Mouse (Mus musculus) embryonic facial prominence, embryonic 14.5 days (tissue): Measurements from ENCODE around the gene Abhd16b. TPM values are rescaled to one million over a fixed set of nuclear protein-coding genes. Genes with fewer than 3 reads are reported as not detected.
A peak's percentile ranks its signal among the peaks of the same experiment; 100 is the strongest.

ENCODE experiments used
- ATAC-seq: fragments of 200-750 bp; cut with Nextera tagmentation; 2 replicates; pipeline ENCODE4 v1.8.0; 2017; ENCODE audit warnings: low read depth, moderate number of reproducible peaks, moderate TSS enrichment
- DNase-seq: peaks from one replicate; pipeline ENCODE4 v3.0.0-alpha.2; 2015; ENCODE audit warnings: low spot score
- H3K27ac ChIP-seq: fragments of 300-500 bp; sonication (generic); replicated peaks from 2 replicates; pipeline ENCODE4 v1.5.1; 2014; ENCODE audit warnings: low read depth, mild to moderate bottlenecking, low read length, moderate library complexity
- H3K27me3 ChIP-seq: fragments of 300-500 bp; sonication (generic); replicated peaks from 2 replicates; pipeline ENCODE4 v1.6.1; 2014; ENCODE audit warnings: low read length; ENCODE audit not compliant: control insufficient read depth, insufficient read depth
- H3K36me3 ChIP-seq: fragments of 300-500 bp; sonication (generic); 2 replicates; pipeline ENCODE4 v1.6.1; 2014; ENCODE audit warnings: low read length, mixed read lengths; ENCODE audit not compliant: control insufficient read depth, insufficient read depth
- H3K4me1 ChIP-seq: fragments of 300-500 bp; sonication (generic); 2 replicates; pipeline ENCODE4 v1.6.1; 2014; ENCODE audit warnings: antibody characterized with exemption, low read length; ENCODE audit not compliant: control insufficient read depth, insufficient read depth
- H3K4me2 ChIP-seq: fragments of 300-500 bp; sonication (generic); 2 replicates; pipeline ENCODE4 v1.6.1; 2014; ENCODE audit warnings: low read depth, mild to moderate bottlenecking, low read length, moderate library complexity, mixed read lengths
- H3K4me3 ChIP-seq: fragments of 300-500 bp; sonication (generic); 2 replicates; pipeline ENCODE4 v1.5.1; 2014; ENCODE audit warnings: low read depth, mild to moderate bottlenecking, low read length
- H3K9ac ChIP-seq: fragments of 300-500 bp; sonication (generic); 2 replicates; pipeline ENCODE4 v1.6.1; 2014; ENCODE audit warnings: low read depth, mild to moderate bottlenecking, low read length, moderate library complexity, mixed read lengths
- H3K9me3 ChIP-seq: fragments of 300-500 bp; sonication (generic); 2 replicates; pipeline ENCODE4 v1.6.1; 2016; ENCODE audit warnings: low read length; ENCODE audit not compliant: control insufficient read depth
- WGBS: fragments of 180-500 bp; shearing (Covaris S2); extraction: QIAGEN DNeasy Blood & Tissue Kit; methylation state at CpG from one replicate; pipeline ENCODE4 v1.1.7; 2014; 5-methylcytosine and 5-hydroxymethylcytosine counted together
- polyA plus RNA-seq: library from polyadenylated mRNA; unstranded; fragments of >200 nt; fragmentation: Nextera tagmentation; extraction: Ambion mirVana; gene quantifications from 2 replicates; pipeline ENCODE4 v1.2.1, GENCODE M21; 2014

Gene Abhd16b
- polyA plus RNA-seq, 1 experiment from 2014 or later, result 0.21 TPM

- 0 out of 2 replicates have a peak, but pooled peaks cover 3% of the 10 kb centered on the region for H3K4me1 ChIP-seq
- under 1% methylated on average over 58 of the region's 71 CpGs for WGBS
Measured at GRCm38 (mm10) chr2:181459673-181460621, 33.1 kb upstream of the Abhd16b start.

GRCm38 (mm10) chr2:181461536-181462100 is 31.4 kb upstream of the Abhd16b start:
- no peak overlapping the region for H3K27ac ChIP-seq
- no peak overlapping the region for H3K9ac ChIP-seq
- no peaks in the 10 kb centered on the region for H3K9me3 ChIP-seq
- DNase-seq (no peak), ATAC-seq (no peak)
- no peaks in the 10 kb centered on the region for H3K36me3 ChIP-seq
- H3K27me3 ChIP-seq, result peaks cover 44% of the 10 kb centered on the region
- 95% methylated on average over 1 of the region's 1 CpGs for WGBS
- H3K4me2 ChIP-seq, result no peak overlapping the region
- no peak overlapping the region for H3K4me3 ChIP-seq
- 0 out of 2 replicates have a peak, but pooled peaks cover 3% of the 10 kb centered on the region for H3K4me1 ChIP-seq

More at GRCm38 (mm10) chr2:181459673-181460621, 33.1 kb upstream of the Abhd16b start:
- Histone ChIP-seq H3K9me3 (no peaks in the 10 kb centered on the region), H3K9ac (peak overlapping the region; percentile 72), H3K36me3 (no peaks in the 10 kb centered on the region), H3K27me3 (peaks cover 44% of the 10 kb centered on the region), H3K4me3 (peak overlapping the region; percentile 81), H3K4me2 (peak overlapping the region; percentile 100), H3K27ac (no peak overlapping the region)
- DNase-seq (peak; percentile 34), ATAC-seq (peak; percentile 42)

GRCm38 (mm10) chr2:181462604-181463003 is 30.4 kb upstream of the Abhd16b start:
- Histone ChIP-seq H3K27ac (no peak overlapping the region), H3K36me3 (no peaks in the 10 kb centered on the region), H3K9ac (no peak overlapping the region), H3K27me3 (peaks cover 35% of the 10 kb centered on the region), H3K4me1 (0 out of 2 replicates have a peak, but pooled peaks cover 3% of the 10 kb centered on the region), H3K4me2 (no peak overlapping the region), H3K4me3 (no peak overlapping the region), H3K9me3 (no peaks in the 10 kb centered on the region)
- no peak for DNase-seq
- no peak for ATAC-seq
- WGBS, result 86% methylated on average over 1 of the region's 1 CpGs

GRCm38 (mm10) chr2:181463008-181463738 is 29.8 kb upstream of the Abhd16b start:
- Histone ChIP-seq H3K4me1 (0 out of 2 replicates have a peak, but pooled peaks cover 3% of the 10 kb centered on the region), H3K27ac (no peak overlapping the region), H3K4me2 (no peak overlapping the region), H3K27me3 (peaks cover 29% of the 10 kb centered on the region), H3K36me3 (no peaks in the 10 kb centered on the region), H3K9me3 (no peaks in the 10 kb centered on the region), H3K9ac (no peak overlapping the region), H3K4me3 (no peak overlapping the region)
- DNase-seq, result no peak
- 50% methylated on average over 7 of the region's 7 CpGs for WGBS
- no peak for ATAC-seq

GRCm38 (mm10) chr2:181465423-181465822 is 27.6 kb upstream of the Abhd16b start:
- Histone ChIP-seq H3K4me3 (no peak overlapping the region), H3K36me3 (no peaks in the 10 kb centered on the region), H3K4me1 (no peaks in the 10 kb centered on the region), H3K9ac (no peak overlapping the region), H3K9me3 (no peaks in the 10 kb centered on the region), H3K4me2 (no peak overlapping the region), H3K27me3 (peaks cover 10% of the 10 kb centered on the region), H3K27ac (no peak overlapping the region)
- DNase-seq, result no peak
- WGBS, result 49% methylated on average over 3 of the region's 3 CpGs
- ATAC-seq, result no peak

GRCm38 (mm10) chr2:181470285-181470684 is 22.7 kb upstream of the Abhd16b start:
- no peaks in the 10 kb centered on the region for H3K9me3 ChIP-seq
- 64% methylated on average over 2 of the region's 2 CpGs for WGBS
- no peaks in the 10 kb centered on the region for H3K4me1 ChIP-seq
- no peak overlapping the region for H3K4me3 ChIP-seq
- no peaks in the 10 kb centered on the region for H3K27me3 ChIP-seq
- ATAC-seq, result no peak
- no peak for DNase-seq
- no peak overlapping the region for H3K4me2 ChIP-seq
- H3K27ac ChIP-seq, result no peak overlapping the region
- H3K9ac ChIP-seq, result no peak overlapping the region
- no peaks in the 10 kb centered on the region for H3K36me3 ChIP-seq

GRCm38 (mm10) chr2:181471246-181471645 is 21.8 kb upstream of the Abhd16b start:
- Histone ChIP-seq H3K4me2 (no peak overlapping the region), H3K9ac (no peak overlapping the region), H3K27ac (no peak overlapping the region), H3K27me3 (no peaks in the 10 kb centered on the region), H3K9me3 (no peaks in the 10 kb centered on the region), H3K36me3 (no peaks in the 10 kb centered on the region), H3K4me1 (no peaks in the 10 kb centered on the region), H3K4me3 (no peak overlapping the region)
- DNase-seq (no peak), ATAC-seq (0 out of 2 replicates have a peak, but pooled peaks have one; percentile 41)
- WGBS, result 47% methylated on average over 5 of the region's 5 CpGs

- Histone ChIP-seq H3K27ac (no peak overlapping the region), H3K9ac (no peak overlapping the region), H3K4me1 (no peaks in the 10 kb centered on the region), H3K9me3 (no peaks in the 10 kb centered on the region), H3K27me3 (no peaks in the 10 kb centered on the region), H3K4me2 (no peak overlapping the region), H3K36me3 (no peaks in the 10 kb centered on the region), H3K4me3 (no peak overlapping the region)
- 67% methylated on average over 1 of the region's 1 CpGs for WGBS
- DNase-seq, result no peak
- no peak for ATAC-seq
Measured at GRCm38 (mm10) chr2:181472256-181472827, 20.7 kb upstream of the Abhd16b start.
